Mouse (Mus musculus): ENCODE measurements around the gene Zdhhc21. TPM values are rescaled to one million over a fixed set of nuclear protein-coding genes. Genes with fewer than 3 reads are reported as not detected.

The Zdhhc21 gene
- total RNA-seq, 1 experiment from 2014 or later = 21.8 TPM

- no peak for ATAC-seq (replicated peaks; ENCODE audit: low read depth, poor library complexity, severe bottlenecking)
These were observed 66.2 kb downstream of the Zdhhc21 start for GRCm38 (mm10) chr4:82793608-82794007.

GRCm38 (mm10) chr4:82792906-82793580, 66.7 kb downstream of the Zdhhc21 start:
- ATAC-seq (replicated peaks; ENCODE audit: low read depth, poor library complexity, severe bottlenecking) = peak; percentile 72

GRCm38 (mm10) chr4:82765513-82766216, 94.1 kb downstream of the Zdhhc21 start:
- no peak for ATAC-seq (replicated peaks; ENCODE audit: low read depth, poor library complexity, severe bottlenecking)

GRCm38 (mm10) chr4:82763586-82763985, 96.2 kb downstream of the Zdhhc21 start:
- ATAC-seq (replicated peaks; ENCODE audit: low read depth, poor library complexity, severe bottlenecking) = no peak

- ATAC-seq (replicated peaks; ENCODE audit: low read depth, poor library complexity, severe bottlenecking) = no peak
These were observed 97.2 kb downstream of the Zdhhc21 start for GRCm38 (mm10) chr4:82762430-82763119.

- ATAC-seq (replicated peaks; ENCODE audit: low read depth, poor library complexity, severe bottlenecking) = no peak
These were observed 103.5 kb downstream of the Zdhhc21 start for GRCm38 (mm10) chr4:82756295-82756626.

- ATAC-seq (replicated peaks; ENCODE audit: low read depth, poor library complexity, severe bottlenecking) = no peak
These were observed 104.0 kb downstream of the Zdhhc21 start for GRCm38 (mm10) chr4:82755616-82756294.

Other genes with a start within 250 kb of the Zdhhc21 start
- 0.10 TPM in 1 of 2 replicates, not detected in the other for gene Nfib, start 154.2 kb downstream of the Zdhhc21 start, total RNA-seq (2017)
- gene Cer1, start 25.2 kb upstream of the Zdhhc21 start, total RNA-seq (2017) = not detected in 2 replicates
- gene Frem1, start 192.4 kb upstream of the Zdhhc21 start, total RNA-seq (2017) = 0.92 TPM in 1 of 2 replicates, not detected in the other